Mouse (Mus musculus) thymus, adult 2 months (tissue): Measurements from ENCODE around the gene Serpina6.

Experiments used
- CTCF ChIP-seq: fragments of 200-500 bp; IDR thresholded peaks from 2 replicates; pipeline ENCODE4 v1.5.1; 2012; ENCODE audit warnings: mild to moderate bottlenecking, control low read depth, low read length, moderate library complexity, borderline replicate concordance; ENCODE audit not compliant: control insufficient read depth, poor library complexity, insufficient read depth; ENCODE audit errors: extremely low read depth
- POLR2A ChIP-seq: fragments of 200-500 bp; IDR thresholded peaks from 2 replicates; pipeline ENCODE4 v1.6.1; 2012; ENCODE audit warnings: mild to moderate bottlenecking, low read length, control low read depth, moderate library complexity; ENCODE audit not compliant: control insufficient read depth, poor library complexity, insufficient read depth; ENCODE audit errors: extremely low read depth

- TF ChIP-seq CTCF (no peak), POLR2A (no peak)
Measured at GRCm38 (mm10) chr12:103670964-103671363, 14.0 kb upstream of the Serpina6 start.
